Mouse (Mus musculus) Muller cell, postnatal 12 days (primary cell): ENCODE data around the gene Adi1.

ENCODE experiments used
- DNase-seq: peaks from one replicate; pipeline ENCODE4 v3.0.0-alpha.2; 2015; ENCODE audit errors: inconsistent ontology term

Gene Adi1

GRCm38 (mm10) chr12:28675121-28675924 is at the start of gene Adi1:
Gene Adi1, plus strand, starts transcription at chr12:28675231.
- DNase-seq: peak; percentile 85

GRCm38 (mm10) chr12:28625407-28625806 is 49.6 kb upstream of the Adi1 start:
- DNase-seq: no peak

GRCm38 (mm10) chr12:28627092-28627491 is 47.9 kb upstream of the Adi1 start:
- DNase-seq: no peak

GRCm38 (mm10) chr12:28628436-28628835 is 46.6 kb upstream of the Adi1 start:
- DNase-seq: no peak

GRCm38 (mm10) chr12:28635058-28635534 is 39.9 kb upstream of the Adi1 start:
- no peak for DNase-seq

GRCm38 (mm10) chr12:28635535-28636476 is 39.2 kb upstream of the Adi1 start, which contains the start of gene Rps7:
Gene Rps7, minus strand, starts transcription at chr12:28635953.
- DNase-seq: peak; percentile 93

GRCm38 (mm10) chr12:28636543-28636942 is 38.5 kb upstream of the Adi1 start:
- DNase-seq: no peak

GRCm38 (mm10) chr12:28638778-28639177 is 36.3 kb upstream of the Adi1 start:
- no peak for DNase-seq

- DNase-seq: peak; percentile 91
Measured at GRCm38 (mm10) chr12:28649141-28650110, 25.6 kb upstream of the Adi1 start, which contains the start of gene Rnaseh1. Gene Rnaseh1, plus strand, starts transcription at chr12:28649602.

- DNase-seq: no peak
Measured at GRCm38 (mm10) chr12:28662628-28663027, 12.4 kb upstream of the Adi1 start.

- DNase-seq: no peak
Measured at GRCm38 (mm10) chr12:28666734-28667133, 8.3 kb upstream of the Adi1 start.

- no peak for DNase-seq
Measured at GRCm38 (mm10) chr12:28667287-28667686, 7.7 kb upstream of the Adi1 start.

GRCm38 (mm10) chr12:28674038-28674720 is 852 bp upstream of the Adi1 start:
- no peak for DNase-seq

- peak; percentile 20 for DNase-seq
Measured at GRCm38 (mm10) chr12:28675925-28676209, 836 bp downstream of the Adi1 start.

GRCm38 (mm10) chr12:28684674-28685073 is 9.6 kb downstream of the Adi1 start:
- DNase-seq: no peak

GRCm38 (mm10) chr12:28685771-28686170 is 10.7 kb downstream of the Adi1 start:
- DNase-seq: no peak

- no peak for DNase-seq
Measured at GRCm38 (mm10) chr12:28686199-28686879, 11.3 kb downstream of the Adi1 start.

- no peak for DNase-seq
Measured at GRCm38 (mm10) chr12:28688996-28689395, 14.0 kb downstream of the Adi1 start.

GRCm38 (mm10) chr12:28690730-28691129 is 15.7 kb downstream of the Adi1 start:
- no peak for DNase-seq

GRCm38 (mm10) chr12:28693738-28694137 is 18.7 kb downstream of the Adi1 start:
- DNase-seq: no peak
